Mouse (Mus musculus) megakaryocyte, embryonic 14.5 days (primary cell): ENCODE data around the gene Slc6a17.

Source experiments
- FLI1 ChIP-seq: IDR thresholded peaks from 2 replicates; pipeline ENCODE4 v1.6.1; 2012; ENCODE audit warnings: low read length, inconsistent platforms, mixed read lengths
- GATA1 ChIP-seq: IDR thresholded peaks from 3 replicates; pipeline ENCODE4 v1.6.1; 2012; ENCODE audit warnings: mixed read lengths, low read length, inconsistent platforms, borderline replicate concordance

GRCm38 (mm10) chr3:107505464-107506367 lies 12.1 kb downstream of the Slc6a17 start:
- TF ChIP-seq GATA1 (no peak), FLI1 (no peak)
